Mouse (Mus musculus) erythroblast, adult 5-6 weeks (primary cell): ENCODE measurements around the gene Nat9. TPM values are rescaled to one million over a fixed set of nuclear protein-coding genes. Genes with fewer than 3 reads are reported as not detected.

ENCODE experiments used
- ATAC-seq: replicated peaks from 2 replicates; pipeline ENCODE4 v1.8.0; 2016; ENCODE audit warnings: moderate number of reproducible peaks, mild to moderate bottlenecking, moderate TSS enrichment, inconsistent platforms; ENCODE audit not compliant: poor library complexity, low FRiP score, severe bottlenecking
- total RNA-seq, 2 experiments: library from RNA; stranded (forward) in 1 of 2; stranded (reverse) in 1 of 2; fragments of 150-400 nt in 1 of 2; fragments of 200-764, 138-1000 nt in 1 of 2; gene quantifications; 2 replicates each; pipeline versions ENCODE4 v1.2.3 to v1.2.4; 2015 to 2017; ENCODE audit warnings: low replicate concordance in 2 of 2

Nat9 gene
- total RNA-seq, 2 experiments from 2014 or later: 8.8 to 10.5 TPM

GRCm38 (mm10) chr11:115160883-115161577 lies 26.6 kb downstream of the Nat9 start:
- 0 out of 2 replicates have a peak, but pooled peaks have one; percentile 33 for ATAC-seq

- ATAC-seq: 0 out of 2 replicates have a peak, but pooled peaks have one; percentile 17
These were observed 27.5 kb downstream of the Nat9 start for GRCm38 (mm10) chr11:115160016-115160797.

GRCm38 (mm10) chr11:115157933-115158719 lies 29.5 kb downstream of the Nat9 start:
- ATAC-seq: no peak

- ATAC-seq: no peak
These were observed 32.5 kb downstream of the Nat9 start for GRCm38 (mm10) chr11:115155053-115155634.

GRCm38 (mm10) chr11:115153699-115154292 lies 33.9 kb downstream of the Nat9 start:
- peak; percentile 72 for ATAC-seq

- no peak for ATAC-seq
These were observed 34.6 kb downstream of the Nat9 start for GRCm38 (mm10) chr11:115153088-115153487.

- no peak for ATAC-seq
These were observed 35.8 kb downstream of the Nat9 start for GRCm38 (mm10) chr11:115151755-115152429.

- ATAC-seq: no peak
These were observed 36.9 kb downstream of the Nat9 start for GRCm38 (mm10) chr11:115150741-115151254.

- no peak for ATAC-seq
These were observed 39.8 kb downstream of the Nat9 start for GRCm38 (mm10) chr11:115147813-115148212.

- ATAC-seq: no peak
These were observed 45.7 kb downstream of the Nat9 start for GRCm38 (mm10) chr11:115141970-115142369.

GRCm38 (mm10) chr11:115138597-115139262 lies 48.9 kb downstream of the Nat9 start:
- ATAC-seq: no peak

- ATAC-seq: no peak
These were observed 53.9 kb downstream of the Nat9 start, which contains the start of gene Cd300lf for GRCm38 (mm10) chr11:115133800-115134199. Gene Cd300lf (minus strand): TSS chr11:115133992.

Other genes with a start within 250 kb of the Nat9 start
- gene Cd300c, start 218.7 kb downstream of the Nat9 start, total RNA-seq (2015; ENCODE audit: low replicate concordance): not detected in 2 replicates
- 0.60 and 2.2 TPM in 2 replicates for gene Cd300c, start 218.7 kb downstream of the Nat9 start, total RNA-seq (2017; ENCODE audit: low replicate concordance)
- 5.2 and 9.2 TPM in 2 replicates for gene Cd300ld, start 197.9 kb downstream of the Nat9 start, total RNA-seq (2015; ENCODE audit: low replicate concordance)
- 3.1 and 5.4 TPM in 2 replicates for gene Cd300ld, start 197.9 kb downstream of the Nat9 start, total RNA-seq (2017; ENCODE audit: low replicate concordance)
- 1.5 and 2.3 TPM in 2 replicates for gene Cd300c2, start 186.0 kb downstream of the Nat9 start, total RNA-seq (2015; ENCODE audit: low replicate concordance)
- gene Cd300c2, start 186.0 kb downstream of the Nat9 start, total RNA-seq (2017; ENCODE audit: low replicate concordance): 1.8 and 3.4 TPM in 2 replicates
- gene Cd300ld2, start 171.7 kb downstream of the Nat9 start, total RNA-seq (2015; ENCODE audit: low replicate concordance): not detected in 2 replicates
- gene Cd300ld2, start 171.7 kb downstream of the Nat9 start, total RNA-seq (2017; ENCODE audit: low replicate concordance): not detected in 2 replicates
- 1.7 TPM in 1 of 2 replicates, not detected in the other for gene Cd300ld4, start 160.8 kb downstream of the Nat9 start, total RNA-seq (2015; ENCODE audit: low replicate concordance)
- 2.1 TPM in 1 of 2 replicates, not detected in the other for gene Cd300ld4, start 160.8 kb downstream of the Nat9 start, total RNA-seq (2017; ENCODE audit: low replicate concordance)
- 1.7 TPM in 1 of 2 replicates, not detected in the other for gene Cd300ld5, start 150.1 kb downstream of the Nat9 start, total RNA-seq (2015; ENCODE audit: low replicate concordance)
- not detected in 2 replicates for gene Cd300ld5, start 150.1 kb downstream of the Nat9 start, total RNA-seq (2017; ENCODE audit: low replicate concordance)
- gene Cd300ld3, start 139.4 kb downstream of the Nat9 start, total RNA-seq (2015; ENCODE audit: low replicate concordance): 1.7 and 27.2 TPM in 2 replicates
- gene Cd300ld3, start 139.4 kb downstream of the Nat9 start, total RNA-seq (2017; ENCODE audit: low replicate concordance): 13.0 TPM in 1 of 2 replicates, not detected in the other
- 2.3 and 2.7 TPM in 2 replicates for gene Cd300e, start 125.7 kb downstream of the Nat9 start, total RNA-seq (2015; ENCODE audit: low replicate concordance)
- gene Cd300e, start 125.7 kb downstream of the Nat9 start, total RNA-seq (2017; ENCODE audit: low replicate concordance): 0.42 and 0.43 TPM in 2 replicates
- 4.8 and 7.5 TPM in 2 replicates for gene Rab37, start 96.4 kb downstream of the Nat9 start, total RNA-seq (2015; ENCODE audit: low replicate concordance)
- gene Rab37, start 96.4 kb downstream of the Nat9 start, total RNA-seq (2017; ENCODE audit: low replicate concordance): 3.8 and 4.3 TPM in 2 replicates
- 6.3 and 17.3 TPM in 2 replicates for gene Cd300lf, start 53.9 kb downstream of the Nat9 start, total RNA-seq (2015; ENCODE audit: low replicate concordance)
- 11.3 and 13.7 TPM in 2 replicates for gene Cd300lf, start 53.9 kb downstream of the Nat9 start, total RNA-seq (2017; ENCODE audit: low replicate concordance)
- gene Slc9a3r1, start 24.5 kb downstream of the Nat9 start, total RNA-seq (2015; ENCODE audit: low replicate concordance): 22.2 and 22.5 TPM in 2 replicates
- 17.7 and 19.1 TPM in 2 replicates for gene Slc9a3r1, start 24.5 kb downstream of the Nat9 start, total RNA-seq (2017; ENCODE audit: low replicate concordance)
- gene Tmem104, start 372 bp downstream of the Nat9 start, total RNA-seq (2015; ENCODE audit: low replicate concordance): 4.6 and 5.2 TPM in 2 replicates
- gene Tmem104, start 372 bp downstream of the Nat9 start, total RNA-seq (2017; ENCODE audit: low replicate concordance): 0.85 and 1.5 TPM in 2 replicates
- not detected in 2 replicates for gene Grin2c, start 79.4 kb upstream of the Nat9 start, total RNA-seq (2015; ENCODE audit: low replicate concordance)
- gene Grin2c, start 79.4 kb upstream of the Nat9 start, total RNA-seq (2017; ENCODE audit: low replicate concordance): not detected in 2 replicates
- gene Fdxr, start 89.2 kb upstream of the Nat9 start, total RNA-seq (2015; ENCODE audit: low replicate concordance): 4.2 TPM in 1 of 2 replicates, not detected in the other
- gene Fdxr, start 89.2 kb upstream of the Nat9 start, total RNA-seq (2017; ENCODE audit: low replicate concordance): 2.9 TPM in 1 of 2 replicates, not detected in the other
- gene Fads6, start 109.8 kb upstream of the Nat9 start, total RNA-seq (2015; ENCODE audit: low replicate concordance): 0.21 TPM in 1 of 2 replicates, not detected in the other
- gene Fads6, start 109.8 kb upstream of the Nat9 start, total RNA-seq (2017; ENCODE audit: low replicate concordance): 0.26 and 0.84 TPM in 2 replicates
- not detected in 2 replicates for gene Otop2, start 119.3 kb upstream of the Nat9 start, total RNA-seq (2015; ENCODE audit: low replicate concordance)
- gene Otop2, start 119.3 kb upstream of the Nat9 start, total RNA-seq (2017; ENCODE audit: low replicate concordance): not detected in 2 replicates
- not detected in 2 replicates for gene Ush1g, start 134.2 kb upstream of the Nat9 start, total RNA-seq (2015; ENCODE audit: low replicate concordance)
- not detected in 2 replicates for gene Ush1g, start 134.2 kb upstream of the Nat9 start, total RNA-seq (2017; ENCODE audit: low replicate concordance)
- gene Otop3, start 146.9 kb upstream of the Nat9 start, total RNA-seq (2015; ENCODE audit: low replicate concordance): not detected in 2 replicates
- not detected in 2 replicates for gene Otop3, start 146.9 kb upstream of the Nat9 start, total RNA-seq (2017; ENCODE audit: low replicate concordance)
- gene Hid1, start 179.9 kb upstream of the Nat9 start, total RNA-seq (2015; ENCODE audit: low replicate concordance): 1.2 and 5.2 TPM in 2 replicates
- gene Hid1, start 179.9 kb upstream of the Nat9 start, total RNA-seq (2017; ENCODE audit: low replicate concordance): 0.26 TPM in 1 of 2 replicates, not detected in the other
- not detected in 2 replicates for gene Cdr2l, start 194.1 kb upstream of the Nat9 start, total RNA-seq (2015; ENCODE audit: low replicate concordance)
- gene Cdr2l, start 194.1 kb upstream of the Nat9 start, total RNA-seq (2017; ENCODE audit: low replicate concordance): not detected in 2 replicates
- 19.2 and 34.4 TPM in 2 replicates for gene Mrpl58, start 215.9 kb upstream of the Nat9 start, total RNA-seq (2015; ENCODE audit: low replicate concordance)
- 18.0 and 23.0 TPM in 2 replicates for gene Mrpl58, start 215.9 kb upstream of the Nat9 start, total RNA-seq (2017; ENCODE audit: low replicate concordance)
- 282 and 306 TPM in 2 replicates for gene Atp5h, start 232.1 kb upstream of the Nat9 start, total RNA-seq (2015; ENCODE audit: low replicate concordance)
- gene Atp5h, start 232.1 kb upstream of the Nat9 start, total RNA-seq (2017; ENCODE audit: low replicate concordance): 240 and 279 TPM in 2 replicates
- gene Kctd2, start 232.3 kb upstream of the Nat9 start, total RNA-seq (2015; ENCODE audit: low replicate concordance): 2.1 and 5.9 TPM in 2 replicates
- 2.8 and 8.3 TPM in 2 replicates for gene Kctd2, start 232.3 kb upstream of the Nat9 start, total RNA-seq (2017; ENCODE audit: low replicate concordance)